Mouse (Mus musculus) MEL-GATA-1-ER (cell line): ENCODE data around the gene Dok1.
A peak's percentile ranks its signal among the peaks of the same experiment; 100 is the strongest.

ENCODE experiments used
- DNase-seq: peaks from one replicate; pipeline ENCODE4 v3.0.0-alpha.2; 2012; ENCODE audit warnings: low read depth; ENCODE audit errors: extremely low read depth

The Dok1 gene

DNA sequence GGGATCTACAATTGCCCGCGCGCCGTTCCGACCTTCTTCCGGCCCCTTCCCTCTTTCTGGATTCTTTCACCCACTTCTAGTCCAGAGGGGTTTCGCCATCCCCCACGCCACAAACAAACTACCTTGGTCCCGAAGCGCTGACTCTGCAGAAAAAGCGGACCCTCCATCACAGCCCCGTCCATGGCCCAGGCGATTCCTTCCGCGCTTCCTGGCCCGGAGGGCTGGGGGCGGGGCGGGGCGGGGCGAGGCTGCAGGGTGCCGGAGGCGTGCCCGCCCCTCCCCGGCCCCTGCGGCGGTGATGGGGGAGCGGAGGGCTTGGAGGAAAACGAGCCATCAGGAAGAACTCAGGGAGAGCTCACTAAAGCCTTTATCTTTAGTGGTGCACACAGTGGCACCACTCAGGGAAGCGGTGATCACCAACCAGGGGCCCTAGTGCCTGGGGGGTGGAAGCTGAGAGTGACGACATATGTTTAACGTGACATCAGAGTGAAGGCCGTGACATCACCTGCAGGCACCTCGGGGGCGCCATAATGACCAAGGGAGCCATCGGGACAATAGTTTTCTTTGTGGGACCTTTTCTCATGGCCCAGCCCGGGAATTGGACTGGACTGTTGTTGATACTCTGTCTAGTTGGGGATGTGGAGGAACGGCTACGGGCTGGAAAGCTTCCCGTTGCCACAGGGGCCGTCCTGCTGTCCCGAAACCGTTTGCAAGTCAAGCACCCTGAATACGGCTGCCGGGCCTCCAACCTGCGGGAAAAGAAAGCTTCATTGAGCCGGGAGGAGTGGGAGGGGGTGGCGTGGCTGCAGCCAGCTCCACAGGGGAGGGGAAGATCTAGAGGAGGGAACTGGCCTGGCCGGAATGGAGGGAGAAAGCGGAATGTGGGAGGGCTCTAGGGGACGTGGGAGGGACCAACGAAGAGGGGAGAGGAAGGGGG, at the start of gene Dok1, which contains the start of gene Loxl3:
Dok1 (minus strand) TSS at position 223 of the 937 bp plus-strand sequence.
Loxl3 (plus strand) TSS at position 925 of the 937 bp plus-strand sequence.
- no peak for DNase-seq

GRCm38 (mm10) chr6:83080210-83080609, 46.9 kb upstream of the Dok1 start:
- DNase-seq: no peak

- peak; percentile 89 for DNase-seq
Measured at GRCm38 (mm10) chr6:83078324-83078858, 45.1 kb upstream of the Dok1 start.

GRCm38 (mm10) chr6:83077630-83078323, 44.5 kb upstream of the Dok1 start, which contains the start of gene Pcgf1:
Gene Pcgf1 (plus strand): TSS chr6:83077869.
- DNase-seq: peak; percentile 15

DNA sequence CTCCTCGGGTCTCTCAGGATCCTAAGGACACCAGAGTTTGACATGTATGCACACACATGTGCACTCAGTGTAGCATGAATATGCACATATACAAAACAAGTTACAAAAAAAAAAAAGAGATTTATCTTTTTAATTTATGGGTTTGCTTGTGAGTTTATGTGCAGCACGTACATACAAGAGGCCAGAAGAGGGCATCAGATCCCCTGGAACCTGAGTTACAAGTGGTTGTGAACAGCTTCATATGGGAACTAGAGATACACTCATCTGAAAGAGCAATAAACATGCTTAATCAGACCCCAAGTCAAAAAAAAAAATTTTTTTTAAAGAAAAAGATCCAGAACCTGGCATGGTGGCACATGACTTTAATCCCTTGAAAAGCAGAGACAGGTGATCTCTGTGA, 41.7 kb upstream of the Dok1 start:
- no peak for DNase-seq

- no peak for DNase-seq
Measured at GRCm38 (mm10) chr6:83071220-83071619, 37.9 kb upstream of the Dok1 start.

- no peak for DNase-seq
Measured at GRCm38 (mm10) chr6:83070311-83071219, 37.3 kb upstream of the Dok1 start.

GRCm38 (mm10) chr6:83070247-83070310, 36.8 kb upstream of the Dok1 start, which contains the start of gene Tlx2:
Gene Tlx2 (minus strand): TSS chr6:83070293.
- DNase-seq: no peak

- no peak for DNase-seq
Measured at GRCm38 (mm10) chr6:83069488-83070246, 36.4 kb upstream of the Dok1 start.

DNA sequence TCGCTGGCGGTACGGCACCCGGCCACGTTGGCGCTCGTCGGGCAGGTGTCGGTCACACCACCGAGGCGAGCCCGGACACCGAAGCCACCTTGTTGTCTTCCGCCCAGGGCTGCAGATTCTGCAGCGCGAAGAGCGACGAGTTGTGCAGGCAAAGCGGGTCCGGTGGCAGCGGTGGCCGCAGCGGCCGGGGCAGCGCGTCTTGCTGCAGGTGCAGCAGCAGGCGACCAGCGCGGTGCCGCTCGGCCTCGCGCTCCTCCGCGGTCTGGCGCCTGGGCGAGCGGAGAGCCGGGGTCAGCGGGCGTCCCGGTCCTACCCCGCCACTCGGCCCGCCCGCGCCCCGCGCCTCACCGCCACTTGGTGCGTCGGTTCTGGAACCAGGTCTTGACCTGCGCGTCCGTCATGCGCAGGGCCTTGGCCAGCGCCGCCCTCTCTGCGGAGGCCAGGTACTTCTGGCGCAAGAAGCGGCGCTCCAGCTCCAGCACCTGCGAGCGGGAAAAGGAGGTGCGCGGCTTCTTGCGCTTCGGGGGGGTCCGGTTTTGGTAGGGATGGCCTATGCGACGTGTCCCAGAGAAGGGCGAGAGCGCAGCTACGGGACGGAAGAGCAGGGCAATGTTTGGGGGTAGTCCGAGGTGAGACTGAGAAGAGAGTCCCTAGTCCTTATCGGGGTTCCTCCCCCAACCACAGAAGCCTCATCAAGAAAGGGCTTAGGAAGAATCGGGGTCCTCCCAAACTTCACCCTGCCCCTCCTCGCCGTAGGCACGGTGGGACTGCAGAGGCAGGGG, 35.6 kb upstream of the Dok1 start:
- no peak for DNase-seq

DNA sequence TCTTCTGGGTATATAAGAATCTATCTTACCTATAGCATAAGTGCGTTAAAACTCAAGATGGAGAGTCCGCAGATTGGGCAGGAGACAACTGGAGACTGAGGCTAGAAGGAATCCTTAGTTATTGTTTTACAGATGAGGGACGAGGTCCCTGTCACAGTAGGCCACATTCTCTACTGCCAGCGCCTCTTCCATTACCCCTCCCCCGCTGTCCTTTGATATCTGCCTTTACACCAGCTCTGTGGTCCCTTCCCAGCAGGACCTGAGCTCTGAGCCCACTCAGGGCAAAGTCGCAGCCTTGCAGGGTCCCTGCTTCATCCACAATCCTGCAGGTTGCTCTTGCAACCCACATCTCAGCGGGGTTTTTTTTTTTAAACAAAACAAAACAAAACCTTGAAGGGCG, 35.0 kb upstream of the Dok1 start:
- no peak for DNase-seq

DNA sequence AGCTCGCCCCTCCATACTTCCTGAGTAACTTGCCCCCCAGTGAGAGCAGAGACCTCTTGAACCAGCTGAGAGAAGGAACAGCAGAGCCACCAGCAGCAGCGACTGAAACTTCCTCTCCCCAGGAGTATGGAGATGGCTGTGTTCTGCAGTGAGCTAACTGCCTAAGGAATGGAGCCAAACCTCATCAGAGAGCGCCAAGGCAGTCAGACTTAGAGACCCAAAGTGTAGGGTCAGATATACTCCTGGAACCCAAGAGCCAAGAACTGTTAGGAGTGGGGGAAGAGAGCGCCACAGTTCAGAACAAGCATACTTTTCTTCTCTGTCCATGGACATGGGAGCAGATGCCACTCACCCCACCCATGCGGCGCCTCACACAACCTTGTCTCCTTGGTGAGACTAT, 33.2 kb upstream of the Dok1 start:
- DNase-seq: no peak

GRCm38 (mm10) chr6:83065995-83066394, 32.7 kb upstream of the Dok1 start:
- no peak for DNase-seq

GRCm38 (mm10) chr6:83058725-83059124, 25.5 kb upstream of the Dok1 start:
- no peak for DNase-seq

- no peak for DNase-seq
Measured at GRCm38 (mm10) chr6:83057790-83058189, 24.5 kb upstream of the Dok1 start, which contains the start of gene Dqx1. Gene Dqx1 (plus strand): TSS chr6:83057844.

GRCm38 (mm10) chr6:83054871-83055431, 21.7 kb upstream of the Dok1 start, which contains the start of gene Htra2:
Gene Htra2 (minus strand): TSS chr6:83055273.
- DNase-seq: no peak

- peak; percentile 96 for DNase-seq
Measured at GRCm38 (mm10) chr6:83054074-83054851, 21.0 kb upstream of the Dok1 start, which contains the start of gene Aup1. Gene Aup1 (plus strand): TSS chr6:83054521.

- DNase-seq: peak; percentile 44
Measured at GRCm38 (mm10) chr6:83053136-83053960, 20.1 kb upstream of the Dok1 start.
